Mouse (Mus musculus): ENCODE data around the gene Ern1. TPM values are rescaled to one million over a fixed set of nuclear protein-coding genes. Genes with fewer than 3 reads are reported as not detected.
"Not testable (repeated sequence)": the region's sequence is repeated elsewhere in the genome, so short reads cannot be mapped to it uniquely, and the experiment has no call there.

The Ern1 gene
- total RNA-seq, 2 experiments from 2014 or later, result 7.6 to 9.5 TPM

- intact Hi-C loops (cut with DNase I), result loop anchor here (1.0 to 5.0 kb wide), 3 partner anchors 74 to 324 kb away; no protein-coding TSS in a partner anchor
- no peak for DNase-seq (ENCODE audit: extremely low spot score in 1 of 2, low spot score in 2 of 2)
These were observed 69.8 kb downstream of the Ern1 start for GRCm38 (mm10) chr11:106417860-106418259.

- DNase-seq (ENCODE audit: extremely low spot score in 1 of 2, low spot score in 2 of 2), result no peak
- intact Hi-C loops (cut with DNase I), result loop anchor here (5.0 kb wide), 2 partner anchors 211 to 326 kb away; no protein-coding TSS in a partner anchor
These were observed 71.3 kb downstream of the Ern1 start for GRCm38 (mm10) chr11:106416331-106416730.

- intact Hi-C loops (cut with DNase I), result no loop called here
- DNase-seq (ENCODE audit: extremely low spot score in 1 of 2, low spot score in 2 of 2), result no peak
These were observed 74.9 kb downstream of the Ern1 start for GRCm38 (mm10) chr11:106412641-106413360.

GRCm38 (mm10) chr11:106411157-106411556, 76.5 kb downstream of the Ern1 start:
- DNase-seq (ENCODE audit: extremely low spot score in 1 of 2, low spot score in 2 of 2), result no peak
- intact Hi-C loops (cut with DNase I), result no loop called here

GRCm38 (mm10) chr11:106410507-106410906, 77.1 kb downstream of the Ern1 start:
- intact Hi-C loops (cut with DNase I), result no loop called here
- no peak for DNase-seq (ENCODE audit: extremely low spot score in 1 of 2, low spot score in 2 of 2)

- DNase-seq (ENCODE audit: extremely low spot score in 1 of 2, low spot score in 2 of 2), result no peak
- intact Hi-C loops (cut with DNase I), result no loop called here
These were observed 77.6 kb downstream of the Ern1 start for GRCm38 (mm10) chr11:106410011-106410410.

GRCm38 (mm10) chr11:106398481-106398880, 89.2 kb downstream of the Ern1 start:
- intact Hi-C loops (cut with DNase I), result no loop called here
- DNase-seq (ENCODE audit: extremely low spot score in 1 of 2, low spot score in 2 of 2), result no peak

GRCm38 (mm10) chr11:106397656-106398055, 90.0 kb downstream of the Ern1 start:
- no peak for DNase-seq (ENCODE audit: extremely low spot score in 1 of 2, low spot score in 2 of 2)

GRCm38 (mm10) chr11:106394055-106394454, 93.6 kb downstream of the Ern1 start:
- intact Hi-C loops (cut with DNase I), result loop anchor here (5.0 kb wide), 1 partner anchor 67 kb away; no protein-coding TSS in a partner anchor
- not testable (repeated sequence) for DNase-seq (ENCODE audit: extremely low spot score in 1 of 2, low spot score in 2 of 2)

More at GRCm38 (mm10) chr11:106397656-106398055, 90.0 kb downstream of the Ern1 start:
- intact Hi-C loops (cut with DNase I), result no loop called here

- DNase-seq (ENCODE audit: extremely low spot score in 1 of 2, low spot score in 2 of 2), result no peak
- intact Hi-C loops (cut with DNase I), result loop anchor here (5.0 kb wide), 1 partner anchor 66 kb away; no protein-coding TSS in a partner anchor
These were observed 94.4 kb downstream of the Ern1 start for GRCm38 (mm10) chr11:106393331-106393616.

- no peak for DNase-seq (ENCODE audit: extremely low spot score in 1 of 2, low spot score in 2 of 2)
- intact Hi-C loops (cut with DNase I), result loop anchor here (5.0 kb wide), 1 partner anchor 65 kb away; no protein-coding TSS in a partner anchor
These were observed 94.9 kb downstream of the Ern1 start for GRCm38 (mm10) chr11:106392597-106393330.

- peak; percentile 63 to 74 for DNase-seq (ENCODE audit: extremely low spot score in 1 of 2, low spot score in 2 of 2)
- intact Hi-C loops (cut with DNase I), result loop anchor here (5.0 kb wide), 1 partner anchor 64 kb away; no protein-coding TSS in a partner anchor
These were observed 96.0 kb downstream of the Ern1 start for GRCm38 (mm10) chr11:106391546-106392188.

- intact Hi-C loops (cut with DNase I), result loop anchor here (5.0 kb wide), 1 partner anchor 63 kb away; no protein-coding TSS in a partner anchor
- DNase-seq (ENCODE audit: extremely low spot score in 1 of 2, low spot score in 2 of 2), result no peak
These were observed 96.9 kb downstream of the Ern1 start for GRCm38 (mm10) chr11:106390757-106391156.

GRCm38 (mm10) chr11:106389611-106390010, 98.0 kb downstream of the Ern1 start:
- DNase-seq (ENCODE audit: extremely low spot score in 1 of 2, low spot score in 2 of 2), result no peak
- intact Hi-C loops (cut with DNase I), result loop anchor here (5.0 kb wide), 1 partner anchor 62 kb away; no protein-coding TSS in a partner anchor

- intact Hi-C loops (cut with DNase I), result no loop called here
- DNase-seq (ENCODE audit: extremely low spot score in 1 of 2, low spot score in 2 of 2), result no peak
These were observed 99.8 kb downstream of the Ern1 start, which contains the start of gene Icam2 for GRCm38 (mm10) chr11:106387791-106388216. Gene Icam2 (minus strand): TSS chr11:106388075.

GRCm38 (mm10) chr11:106387020-106387419, 100.6 kb downstream of the Ern1 start:
- no peak for DNase-seq (ENCODE audit: extremely low spot score in 1 of 2, low spot score in 2 of 2)
- intact Hi-C loops (cut with DNase I), result no loop called here

- no peak for DNase-seq (ENCODE audit: extremely low spot score in 1 of 2, low spot score in 2 of 2)
- intact Hi-C loops (cut with DNase I), result no loop called here
These were observed 101.2 kb downstream of the Ern1 start for GRCm38 (mm10) chr11:106386409-106386808.

GRCm38 (mm10) chr11:106383051-106383790, 104.4 kb downstream of the Ern1 start:
- DNase-seq (ENCODE audit: extremely low spot score in 1 of 2, low spot score in 2 of 2), result no peak
- intact Hi-C loops (cut with DNase I), result no loop called here

- DNase-seq (ENCODE audit: extremely low spot score in 1 of 2, low spot score in 2 of 2), result no peak
- intact Hi-C loops (cut with DNase I), result no loop called here
These were observed 105.2 kb downstream of the Ern1 start for GRCm38 (mm10) chr11:106382424-106382823.

Measured in left cerebral cortex, postnatal 10 days (tissue).